Mouse (Mus musculus) adrenal gland, adult (tissue): Measurements from ENCODE around the gene Golt1a.
"Not testable (repeated sequence)": the region's sequence is repeated elsewhere in the genome, so short reads cannot be mapped to it uniquely, and the experiment has no call there.

Experiments
- DNase-seq, 2 experiments: peaks; one replicate each; pipeline ENCODE4 v3.0.0; 2022 to 2023; ENCODE audit warnings: low spot score in 1 of 2; ENCODE audit not compliant: inconsistent age in 2 of 2

Golt1a gene

DNA sequence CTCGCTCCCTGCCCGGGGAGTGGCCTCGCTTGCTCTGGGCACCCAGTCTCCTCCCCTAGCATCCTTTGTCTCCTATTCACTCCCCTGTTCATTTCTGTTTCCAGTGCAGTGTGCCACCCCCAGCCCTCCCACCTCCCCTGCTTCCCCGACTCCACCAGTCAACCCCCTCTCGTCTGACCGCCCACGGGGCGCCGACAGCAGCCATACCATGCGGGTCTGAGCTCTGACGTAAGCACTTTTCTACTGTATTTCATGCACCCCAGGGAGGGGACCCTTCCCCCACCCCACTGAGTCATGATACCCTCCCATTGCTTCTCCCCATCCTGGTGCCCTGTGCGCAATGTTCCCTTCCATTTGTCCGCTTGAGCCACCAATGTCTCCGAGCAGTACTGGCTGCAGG is 10.8 kb upstream of the Golt1a start:
- DNase-seq, result no peak

DNA sequence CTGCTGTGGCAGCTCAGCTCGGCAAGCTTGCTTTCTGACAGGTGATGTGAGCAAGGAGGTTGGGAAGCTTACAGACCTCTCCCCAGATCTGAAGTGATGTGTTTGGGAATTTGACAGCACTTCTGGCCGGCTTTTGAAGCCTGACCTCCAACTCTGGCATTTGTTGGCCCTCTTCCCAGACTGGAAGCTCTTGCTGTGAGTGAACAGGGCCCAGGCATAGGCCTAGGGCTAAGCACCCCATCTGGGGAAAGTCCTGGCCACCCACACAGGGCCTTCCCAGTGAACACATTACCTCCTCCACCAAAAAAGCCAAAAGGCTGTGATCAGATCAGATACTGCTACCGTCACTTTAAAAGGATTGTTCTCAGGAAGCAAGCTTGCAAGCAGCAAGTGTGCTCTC is 7.1 kb upstream of the Golt1a start:
- peak; percentile 85 to 94 for DNase-seq

DNA sequence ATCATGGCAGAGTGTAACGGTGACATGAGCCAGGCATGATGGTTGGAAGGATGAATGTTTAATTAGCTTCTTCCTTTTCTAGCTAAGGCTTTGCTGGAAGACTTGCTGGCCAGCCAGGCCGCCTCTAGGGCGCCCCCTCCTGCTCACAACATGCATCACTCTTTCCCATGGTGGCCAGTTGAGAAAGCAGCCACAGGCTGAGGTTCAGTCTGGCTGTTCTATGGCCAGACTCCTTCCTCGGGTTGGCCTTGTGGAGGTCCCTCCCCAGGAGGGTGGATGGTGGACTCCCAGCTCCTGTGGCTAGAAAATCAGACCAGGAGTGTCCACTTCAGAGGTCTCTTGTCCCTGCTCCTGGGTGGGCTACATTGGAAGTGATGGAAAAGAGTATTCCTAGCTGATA is 2.8 kb upstream of the Golt1a start:
- peak; percentile 85 to 92 for DNase-seq

DNA sequence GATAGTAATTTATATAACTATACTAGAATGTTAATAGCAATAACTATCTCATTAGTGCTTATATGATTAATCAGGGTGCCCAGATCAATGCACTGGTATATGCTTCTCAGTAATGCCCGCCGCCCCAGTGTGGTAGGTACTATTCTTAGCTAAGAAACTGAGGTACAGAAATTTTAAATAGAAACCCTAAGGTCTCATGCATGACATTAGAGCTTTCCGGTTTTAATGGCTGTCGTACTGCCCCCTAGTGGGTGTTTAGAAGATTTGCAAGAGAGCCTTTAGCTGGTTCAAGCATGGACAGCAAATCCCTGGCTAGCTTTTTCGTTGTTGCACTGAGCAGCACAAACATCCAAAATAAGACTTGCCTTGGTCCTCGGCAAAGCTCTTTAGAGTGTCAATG is 2.3 kb upstream of the Golt1a start:
- peak; percentile 46 to 81 for DNase-seq

GRCm38 (mm10) chr1:133311240-133311639 is 1.6 kb downstream of the Golt1a start:
- no peak for DNase-seq

DNA sequence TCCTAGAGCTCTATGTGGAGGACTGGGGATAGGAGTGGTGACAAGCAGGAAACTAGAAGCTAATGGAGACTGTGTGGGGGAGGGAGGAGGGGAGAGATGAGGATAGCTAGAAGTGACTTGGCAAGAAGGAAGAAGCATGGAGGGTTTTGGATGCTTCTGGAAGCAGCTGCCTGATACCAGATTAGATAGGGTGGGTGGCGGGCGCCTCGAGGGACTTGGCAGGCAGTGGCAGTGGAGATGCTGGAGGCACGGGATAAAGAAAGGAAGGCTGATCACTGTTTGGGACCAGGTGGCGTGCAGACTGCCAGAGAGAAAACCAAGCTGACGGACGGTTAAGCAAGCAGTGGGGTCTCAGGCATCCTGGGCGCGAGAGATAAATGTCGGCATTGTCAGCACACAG is 2.3 kb downstream of the Golt1a start:
- no peak for DNase-seq

- DNase-seq, result peak; percentile 62 to 84
These were observed 4.8 kb downstream of the Golt1a start for GRCm38 (mm10) chr1:133314364-133314763.

DNA sequence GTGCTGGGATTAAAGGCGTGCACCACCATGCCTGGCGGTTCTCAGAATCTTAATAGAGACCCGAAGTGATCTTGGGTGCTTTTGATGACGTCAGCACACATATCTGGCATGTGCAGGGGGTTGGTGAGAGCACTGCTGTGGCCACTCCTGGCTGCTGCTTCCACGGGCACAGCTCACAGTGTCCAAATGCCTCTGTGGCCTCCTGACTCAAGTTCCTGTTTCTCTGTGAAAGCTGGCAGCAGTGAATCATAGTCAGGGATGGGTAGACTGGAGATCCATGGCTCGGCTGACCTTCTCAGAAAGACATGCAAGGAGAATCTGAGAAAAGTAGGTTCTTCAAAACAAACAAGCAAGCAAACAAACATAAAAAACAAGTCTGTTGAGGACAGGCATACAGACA is 6.2 kb downstream of the Golt1a start:
- peak; percentile 57 to 73 for DNase-seq

- DNase-seq, result no peak
These were observed 7.0 kb downstream of the Golt1a start for GRCm38 (mm10) chr1:133316577-133316976.

GRCm38 (mm10) chr1:133317149-133317548 is 7.5 kb downstream of the Golt1a start:
- DNase-seq, result no peak

GRCm38 (mm10) chr1:133321267-133321925 is 11.8 kb downstream of the Golt1a start, which contains the start of gene Kiss1:
Kiss1 (plus strand) TSS chr1:133321875.
- no peak for DNase-seq

DNA sequence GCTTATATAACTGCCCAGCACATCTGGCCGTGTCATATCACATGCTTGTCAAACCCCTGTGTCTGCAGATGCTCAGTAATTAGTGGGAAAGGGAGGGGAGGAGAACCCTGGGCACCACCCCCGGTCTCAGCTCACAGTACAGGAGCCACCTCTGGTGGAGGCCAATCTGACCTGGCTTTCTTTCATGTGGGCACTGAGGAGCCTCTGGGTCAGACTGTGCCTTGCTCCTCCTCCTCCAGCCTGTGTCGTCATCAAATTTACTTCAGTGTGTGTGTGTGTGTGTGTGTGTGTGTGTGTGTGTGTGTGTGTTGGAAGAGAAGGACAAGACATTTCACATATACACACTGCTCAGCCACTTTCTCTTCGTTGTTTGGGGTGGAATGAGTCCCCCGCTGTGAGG is 13.7 kb downstream of the Golt1a start:
- DNase-seq, result no peak

DNA sequence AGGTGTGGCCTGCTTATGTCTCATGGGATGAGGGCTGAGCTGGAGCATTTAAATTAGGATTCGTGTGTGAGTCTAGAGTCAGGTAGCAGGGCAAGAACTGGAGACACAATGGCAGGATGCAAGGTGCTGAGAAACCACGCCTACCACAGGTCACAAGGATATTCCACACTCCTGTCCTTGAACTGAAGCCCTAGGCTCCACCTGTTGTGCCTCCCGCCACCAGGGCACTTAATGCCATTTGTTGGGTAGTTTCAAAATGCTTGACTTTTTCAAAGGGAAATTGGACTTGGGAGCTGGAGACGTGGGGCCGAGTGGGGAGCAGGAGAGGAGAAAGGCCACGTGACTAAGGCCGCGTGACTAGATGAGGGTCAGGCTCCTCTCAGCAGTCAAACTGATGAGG is 16.4 kb downstream of the Golt1a start:
- DNase-seq, result no peak

- DNase-seq, result no peak
These were observed 17.5 kb downstream of the Golt1a start for GRCm38 (mm10) chr1:133327094-133327493.

- DNase-seq, result no peak
These were observed 18.7 kb downstream of the Golt1a start for GRCm38 (mm10) chr1:133328299-133328795.

GRCm38 (mm10) chr1:133328896-133329637 is 19.5 kb downstream of the Golt1a start:
- DNase-seq, result no peak

DNA sequence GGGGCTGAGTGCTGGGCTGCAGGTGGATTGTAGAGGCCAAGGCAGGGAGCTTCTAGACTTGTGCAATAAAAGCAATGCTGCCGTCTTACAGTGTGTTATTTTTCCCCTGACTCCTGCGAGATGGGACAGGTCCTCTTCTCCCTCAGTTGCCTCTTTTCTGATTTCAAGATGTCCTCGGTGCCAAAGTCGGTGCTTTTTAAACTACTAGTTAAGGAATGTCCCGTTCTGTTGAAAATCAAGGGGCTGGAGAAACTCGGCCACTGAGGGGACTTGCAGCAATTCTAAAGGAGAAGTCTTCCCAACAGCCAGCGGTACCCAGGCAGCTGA is 20.0 kb downstream of the Golt1a start:
- DNase-seq, result no peak

GRCm38 (mm10) chr1:133331142-133331541 is 21.5 kb downstream of the Golt1a start:
- DNase-seq, result peak in 1 of 2 experiments; percentile 68

GRCm38 (mm10) chr1:133332656-133333430 is 23.2 kb downstream of the Golt1a start:
- DNase-seq, result no peak

DNA sequence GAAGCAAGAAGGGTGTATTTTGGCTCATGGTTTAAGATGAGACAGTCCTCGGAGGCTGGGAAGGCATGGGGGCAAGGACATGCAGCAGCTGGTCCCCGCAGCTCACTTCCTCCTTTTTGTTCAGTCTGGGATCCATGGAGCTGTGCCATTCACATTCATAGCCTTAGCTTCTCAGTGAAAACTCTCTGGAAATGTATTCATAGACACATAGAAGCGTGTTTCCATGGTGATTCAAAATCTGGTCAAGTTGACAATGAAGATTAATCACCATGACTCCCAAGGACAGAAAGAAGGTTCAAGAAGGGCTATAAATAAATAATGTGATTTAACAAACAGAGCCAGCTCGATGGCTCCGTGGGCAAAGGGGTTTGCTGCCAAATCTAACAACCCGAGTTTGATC is 24.3 kb downstream of the Golt1a start:
- no peak for DNase-seq

DNA sequence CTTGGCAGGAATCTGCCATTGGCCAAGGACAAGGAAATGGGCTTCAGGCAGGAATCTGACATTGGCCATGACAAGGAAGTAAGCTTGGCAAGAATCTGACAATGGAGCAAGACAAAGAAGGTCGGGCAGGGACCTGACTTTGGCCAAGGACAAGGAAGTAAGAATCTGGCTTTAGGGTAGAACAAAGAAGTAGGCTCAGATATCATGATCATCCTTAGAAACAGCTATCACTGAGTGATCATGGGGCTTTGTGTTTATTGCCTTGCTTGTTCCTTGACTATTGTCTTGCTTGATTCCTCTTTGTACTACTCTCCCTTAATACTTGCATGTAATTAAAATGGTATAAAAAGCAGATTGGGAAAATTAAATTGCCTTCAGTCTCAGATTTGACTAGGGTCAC is 30.8 kb downstream of the Golt1a start:
- DNase-seq, result not testable (repeated sequence)

DNA sequence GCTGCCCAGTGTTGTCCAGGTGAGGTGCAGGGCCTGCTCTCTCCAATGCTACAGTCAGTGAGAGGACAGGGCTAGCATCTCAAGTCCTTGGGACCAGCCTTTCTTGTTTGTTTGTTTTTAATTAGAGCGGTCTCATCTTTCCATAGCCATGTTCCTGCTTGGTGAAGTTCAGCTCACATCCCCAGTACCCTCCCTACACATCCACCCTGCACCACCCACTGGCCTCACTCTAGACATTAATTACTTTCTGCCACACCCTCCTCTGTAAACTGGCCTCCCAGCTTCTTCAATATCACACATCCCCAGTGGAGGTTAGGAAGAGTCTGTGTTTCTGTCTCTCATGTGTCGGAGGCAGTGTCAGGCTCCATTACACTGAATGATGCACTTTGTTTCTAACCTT is 34.8 kb downstream of the Golt1a start:
- DNase-seq, result no peak
